Mouse (Mus musculus) kidney, adult 11 months (tissue): ENCODE measurements around the gene Ptk7.
A peak's percentile ranks its signal among the peaks of the same experiment; 100 is the strongest.

Experiments used
- DNase-seq: peaks from one replicate; pipeline ENCODE4 v3.0.0; 2022

Ptk7 gene

DNA sequence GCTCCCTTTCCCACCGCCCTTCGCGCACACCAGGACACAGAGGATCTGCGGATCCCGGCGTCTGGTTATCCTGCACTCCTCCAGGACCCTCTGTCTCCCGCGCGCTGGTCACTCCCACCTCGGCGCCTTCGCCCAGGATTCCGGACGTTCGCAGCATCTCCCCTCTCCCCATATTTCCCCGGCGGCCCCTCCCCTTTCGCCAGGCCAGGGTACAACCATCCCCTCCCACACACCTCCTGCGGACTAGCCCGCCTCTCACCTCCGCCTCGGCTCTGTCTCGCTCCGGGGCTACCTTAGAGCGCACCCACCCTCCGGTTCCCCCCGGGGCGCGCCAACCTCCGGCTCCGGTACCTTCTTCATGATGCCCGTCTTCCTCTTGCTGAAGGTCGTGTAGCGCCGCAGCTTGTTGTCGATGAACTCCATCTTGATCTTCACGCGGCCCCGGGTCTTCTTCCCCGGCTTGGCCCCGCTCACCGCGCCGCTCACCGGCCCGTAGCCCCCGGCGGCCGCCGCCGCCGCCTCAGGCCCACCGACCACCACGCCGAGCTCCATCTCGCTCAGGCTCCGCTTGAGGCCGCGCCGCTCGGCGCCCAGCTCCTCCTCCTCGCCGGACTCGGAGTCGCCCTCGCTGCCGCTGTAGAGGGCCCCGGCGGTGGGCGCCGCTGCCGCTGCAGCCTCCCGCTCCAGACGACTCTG lies 74.2 kb downstream of the Ptk7 start:
- peak; percentile 36 for DNase-seq

DNA sequence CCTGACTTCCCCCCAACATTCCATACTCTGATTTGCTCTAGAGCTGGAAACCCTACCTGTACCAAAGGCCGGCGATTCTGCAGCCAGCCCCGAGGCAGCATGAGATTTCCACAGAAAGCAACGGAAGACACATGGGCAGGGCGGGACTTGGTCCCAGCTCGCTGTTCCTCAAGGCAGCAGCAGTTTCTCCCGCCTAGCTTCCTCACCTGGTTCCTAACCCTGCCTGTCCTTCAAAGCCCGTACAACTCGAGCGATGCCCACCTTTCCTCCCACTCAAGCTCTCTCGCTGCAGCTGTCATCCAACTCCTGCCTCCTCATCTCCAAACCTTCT lies 74.7 kb downstream of the Ptk7 start:
- peak; percentile 32 for DNase-seq

DNA sequence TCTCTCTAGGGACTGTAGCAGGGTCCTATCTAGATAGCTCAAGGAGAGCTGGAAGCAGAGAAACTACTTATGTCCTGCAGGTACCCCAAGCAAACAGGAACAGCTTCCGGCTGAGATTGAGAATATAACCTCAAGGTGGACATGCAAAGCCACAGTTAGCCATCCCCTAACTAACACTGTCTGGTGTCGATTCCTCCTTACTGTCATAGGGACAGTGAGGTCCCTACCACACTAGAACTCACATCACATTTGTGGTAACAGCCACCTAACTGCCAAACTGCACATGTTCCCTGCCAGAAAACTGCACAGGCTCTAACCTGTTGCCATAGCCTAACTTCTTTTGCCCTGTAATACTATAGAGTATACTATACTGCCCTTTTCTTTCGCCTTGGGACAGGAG lies 75.4 kb downstream of the Ptk7 start:
- no peak for DNase-seq

DNA sequence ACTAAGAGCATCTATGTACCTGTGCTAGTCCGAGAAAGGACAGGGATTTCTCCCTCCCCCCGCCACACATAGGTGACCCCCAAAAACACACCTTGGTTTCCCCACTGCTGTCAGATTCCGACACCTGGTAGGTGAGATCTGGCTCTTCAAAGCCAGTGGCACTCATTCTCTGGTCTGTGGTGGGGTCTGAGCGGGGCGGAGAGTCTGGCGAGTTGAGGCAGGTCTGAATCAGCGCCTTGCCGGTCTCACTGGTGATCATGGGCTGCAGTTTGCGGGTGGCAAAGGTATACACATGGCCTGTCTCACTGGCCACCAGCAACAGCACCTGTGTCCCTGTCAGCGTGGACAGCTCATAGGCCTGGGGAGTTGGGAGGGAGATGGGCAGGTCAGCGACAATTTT lies 75.8 kb downstream of the Ptk7 start:
- no peak for DNase-seq

DNA sequence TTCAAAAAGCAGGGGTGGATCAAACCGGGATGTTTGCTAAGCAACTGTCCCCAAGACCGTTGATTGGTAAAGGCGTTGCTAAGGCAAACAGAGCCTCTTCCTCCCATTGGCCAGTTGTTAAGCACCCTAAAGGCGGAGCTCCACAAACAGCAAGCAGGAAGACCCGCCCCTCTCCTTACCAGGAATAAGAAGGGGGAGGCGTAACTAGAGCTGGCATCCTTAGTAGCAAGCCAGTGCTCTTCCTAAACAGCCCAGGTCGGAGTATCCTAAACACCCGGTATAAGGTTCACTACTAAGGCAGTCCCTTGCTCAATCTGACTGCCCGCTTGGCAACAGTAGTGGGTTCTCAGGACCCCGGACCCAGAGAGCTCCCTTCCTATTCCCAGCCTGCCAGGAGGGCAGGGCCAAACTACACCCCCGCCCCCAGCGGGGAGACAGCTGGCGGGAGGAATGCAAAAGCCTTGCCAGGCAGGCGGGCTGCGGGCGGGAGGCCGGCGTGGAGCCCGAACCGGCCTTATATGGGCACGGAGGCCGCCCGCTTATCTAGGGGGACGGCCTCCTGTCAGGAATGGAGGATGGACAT lies 76.4 kb downstream of the Ptk7 start:
- DNase-seq, result peak; percentile 96

DNA sequence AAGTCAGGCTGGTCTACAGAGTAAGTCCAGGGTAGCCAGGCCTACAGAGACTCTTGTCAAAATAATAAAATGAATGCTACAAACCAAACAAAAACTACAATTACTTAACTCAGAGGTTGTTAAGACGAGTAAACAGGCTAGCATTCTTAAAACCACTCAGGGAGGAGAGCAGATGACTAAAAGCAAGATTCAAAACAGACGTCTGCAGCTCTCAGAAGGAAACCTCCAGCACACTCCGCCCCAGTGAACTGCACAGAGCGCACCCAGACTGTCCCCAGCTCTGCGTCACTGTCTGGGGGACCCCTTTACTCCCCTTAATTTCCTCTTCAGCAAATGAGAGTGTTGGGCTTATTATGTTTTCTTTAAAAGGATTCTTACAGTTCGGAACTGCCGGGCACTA lies 77.2 kb downstream of the Ptk7 start:
- DNase-seq, result no peak

DNA sequence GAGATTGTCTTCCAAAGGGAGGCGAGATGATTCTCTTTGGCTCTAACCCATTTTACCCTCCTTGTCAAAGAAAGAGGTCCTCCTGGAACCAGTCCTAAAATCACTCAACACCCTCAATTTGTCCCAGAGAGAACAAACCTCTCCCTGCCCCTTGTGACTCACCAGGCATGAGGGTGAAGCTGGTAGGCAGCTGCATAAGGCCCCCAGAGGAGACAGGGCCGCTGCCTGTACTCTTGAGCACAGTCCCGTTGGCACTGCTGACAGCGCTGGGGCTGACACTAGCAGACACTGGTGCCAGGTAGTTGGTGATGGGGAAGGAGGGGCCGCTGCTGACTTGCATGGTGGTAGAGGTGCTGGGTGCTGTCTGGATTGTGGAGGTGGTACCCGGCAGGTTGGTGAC lies 77.9 kb downstream of the Ptk7 start:
- peak; percentile 17 for DNase-seq

DNA sequence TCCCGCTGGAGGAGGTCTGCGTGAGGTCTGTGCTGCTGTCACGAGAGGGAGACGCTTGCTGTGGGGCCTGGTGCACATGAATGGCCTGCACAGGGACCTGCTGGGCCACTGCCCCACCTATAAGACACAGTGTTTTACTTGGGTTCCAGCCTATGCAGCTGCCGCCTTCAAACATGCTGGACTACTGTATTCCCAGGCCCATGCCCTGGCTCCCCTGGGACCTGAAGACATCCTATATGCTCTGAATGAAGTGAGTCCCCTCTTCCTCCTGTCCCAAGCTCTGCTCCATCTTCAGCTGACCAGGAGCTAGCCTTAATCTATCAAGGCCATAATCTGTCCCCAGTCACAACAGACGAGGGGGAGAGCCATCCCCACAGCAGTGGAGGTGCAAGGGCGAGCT lies 78.4 kb downstream of the Ptk7 start:
- no peak for DNase-seq

DNA sequence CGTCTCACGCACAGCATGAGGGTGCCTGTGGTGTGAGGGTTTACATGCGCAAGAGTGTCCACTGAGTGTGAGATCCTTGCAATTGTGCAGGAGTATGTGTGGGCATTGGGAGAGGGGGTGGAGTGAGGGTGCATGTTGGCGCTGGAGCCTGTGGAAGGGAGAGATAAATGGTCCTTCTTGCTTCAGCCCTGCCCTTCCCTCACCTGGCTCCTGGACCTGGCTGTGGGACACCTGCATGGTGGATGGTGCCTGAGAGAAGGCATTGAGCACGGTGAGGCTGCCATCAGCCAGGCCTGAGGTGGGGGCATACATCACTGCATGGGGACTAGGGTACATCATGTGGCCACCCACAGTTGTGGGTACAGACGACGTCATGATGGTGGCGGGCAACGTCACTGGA lies 79.7 kb downstream of the Ptk7 start:
- no peak for DNase-seq

DNA sequence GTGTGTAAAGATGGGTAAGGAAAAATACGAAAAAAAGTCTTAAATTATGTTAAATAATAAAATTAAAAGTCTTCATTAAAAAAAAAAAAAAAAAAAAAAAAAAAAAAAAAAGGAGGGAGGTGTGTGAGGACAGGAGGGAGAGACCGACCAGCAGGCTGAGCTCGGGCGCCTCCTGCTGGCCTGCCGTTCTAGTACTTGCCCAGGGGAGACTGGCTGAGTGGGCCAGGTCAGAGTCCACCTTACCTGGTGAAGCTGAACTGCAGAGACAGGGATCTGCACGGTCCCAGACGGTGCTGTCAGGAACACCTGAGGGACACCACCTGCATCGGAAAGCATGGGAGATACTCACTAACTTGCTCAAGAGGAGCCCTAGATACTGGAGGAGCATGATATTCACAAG lies 80.1 kb downstream of the Ptk7 start:
- peak; percentile 84 for DNase-seq

DNA sequence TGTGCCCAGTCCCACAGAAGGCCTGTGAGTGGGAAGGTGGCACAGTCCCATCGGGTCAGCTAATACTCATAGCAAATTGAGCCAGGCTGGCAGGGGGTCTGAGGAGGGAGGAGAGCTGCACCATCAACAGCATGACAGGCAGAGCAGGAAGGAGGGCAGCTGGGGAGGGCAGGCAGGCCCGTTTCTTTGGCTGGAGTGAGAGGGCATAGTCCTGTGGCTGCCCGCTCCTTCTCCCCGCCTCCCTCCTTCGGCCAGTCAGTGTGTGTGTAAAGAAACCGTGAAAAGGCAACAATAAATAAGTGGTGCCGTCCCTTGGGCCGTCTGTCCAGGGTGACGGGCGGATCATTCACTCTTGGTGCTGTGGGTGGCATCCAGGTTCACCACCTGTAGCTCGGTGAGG lies 80.6 kb downstream of the Ptk7 start:
- peak; percentile 67 for DNase-seq

DNA sequence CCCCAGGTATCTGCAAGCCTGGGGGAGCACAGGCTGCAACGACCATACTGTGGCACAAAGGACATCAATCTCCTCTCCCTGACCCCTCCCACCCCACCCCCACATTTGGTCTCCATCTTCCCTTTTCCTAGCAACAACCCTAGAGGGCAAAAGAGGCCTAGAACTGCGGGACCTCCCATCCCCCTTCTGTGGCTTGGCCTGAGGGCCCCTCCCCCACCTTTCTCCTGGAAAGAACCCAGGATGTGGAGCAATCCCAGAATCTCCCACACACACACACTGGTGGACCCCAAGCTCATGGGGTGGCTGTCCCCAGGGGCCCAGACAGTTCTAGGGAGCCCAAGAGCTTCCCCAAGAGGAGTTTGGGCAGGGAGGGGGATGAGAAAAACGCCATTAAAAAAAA lies 81.4 kb downstream of the Ptk7 start:
- no peak for DNase-seq

DNA sequence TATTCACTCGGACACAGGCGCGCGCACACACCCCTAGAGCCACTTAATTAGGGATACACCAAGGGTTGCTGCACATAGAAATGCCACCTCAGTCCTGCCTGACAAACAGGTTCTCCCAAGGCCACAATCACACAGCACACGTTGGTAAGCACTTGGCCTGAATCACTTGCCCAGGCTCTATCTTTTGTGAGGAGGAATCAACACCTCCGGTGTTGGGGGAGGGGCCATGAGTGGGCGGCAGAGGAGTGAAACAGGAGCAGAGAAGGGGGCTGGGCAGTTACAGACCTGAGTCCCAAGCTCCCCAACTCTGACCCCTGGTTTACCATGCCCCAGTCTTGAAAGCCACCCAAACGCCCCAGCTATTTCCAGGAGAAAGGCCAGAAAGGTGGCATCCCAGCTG lies 82.3 kb downstream of the Ptk7 start:
- peak; percentile 34 for DNase-seq

DNA sequence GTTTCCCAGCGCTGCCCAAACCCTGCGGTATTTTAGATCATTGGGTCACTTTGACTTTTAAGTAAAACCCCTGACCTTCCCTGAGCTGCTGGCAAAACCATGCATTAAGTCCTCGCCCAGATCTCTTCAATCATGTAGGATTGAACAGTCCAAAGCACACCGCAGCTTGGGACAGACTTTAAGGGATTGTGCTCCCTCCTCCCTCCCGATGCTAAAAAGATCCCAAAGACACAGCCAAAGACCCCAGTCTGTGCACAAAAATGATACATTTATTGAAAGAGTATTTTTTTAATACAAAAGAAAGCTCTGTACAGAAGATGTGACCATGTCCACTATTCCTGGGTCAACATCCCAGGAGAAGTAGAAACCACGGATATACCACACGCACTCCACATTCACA lies 82.7 kb downstream of the Ptk7 start:
- no peak for DNase-seq

DNA sequence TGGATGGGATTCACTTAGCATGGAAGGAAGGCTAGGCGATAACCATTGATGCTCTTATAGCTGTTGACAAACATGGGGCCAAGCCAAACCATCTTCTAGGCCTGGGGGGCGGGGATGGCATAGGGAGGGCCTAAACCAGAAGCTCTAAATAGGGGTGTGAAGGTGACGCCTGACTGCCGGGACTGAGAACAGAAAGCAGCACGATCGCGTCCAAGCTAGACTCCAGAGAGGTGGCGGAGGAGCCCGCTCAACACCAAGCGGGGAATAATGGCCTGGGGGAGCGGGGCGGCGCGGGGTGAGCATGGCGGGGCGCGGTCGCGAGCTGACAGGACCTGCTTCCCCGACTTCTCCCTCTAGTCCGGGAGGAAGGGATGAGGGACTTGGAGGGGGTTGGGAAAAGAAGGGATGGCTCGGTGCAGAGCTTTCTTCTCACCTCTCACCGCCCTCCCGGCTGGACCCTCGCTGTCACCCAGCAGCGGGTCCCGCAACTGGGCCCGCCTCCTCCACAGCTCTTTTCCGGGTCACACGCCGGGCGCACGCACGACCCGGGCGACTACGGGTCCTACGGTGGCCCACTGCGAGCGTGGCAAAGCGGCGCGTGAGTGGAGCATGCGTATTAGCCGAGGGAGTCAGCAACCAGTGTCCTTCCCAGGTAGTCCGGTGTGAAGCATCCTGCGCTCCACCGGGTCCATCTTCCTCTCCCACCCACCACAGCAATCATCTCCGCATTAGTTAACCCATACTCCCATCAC lies 83.3 kb downstream of the Ptk7 start, which contains the start of gene Cul9:
Cul9 (minus strand) TSS at position 576 of the 752 bp plus-strand sequence.
- peak; percentile 84 for DNase-seq

DNA sequence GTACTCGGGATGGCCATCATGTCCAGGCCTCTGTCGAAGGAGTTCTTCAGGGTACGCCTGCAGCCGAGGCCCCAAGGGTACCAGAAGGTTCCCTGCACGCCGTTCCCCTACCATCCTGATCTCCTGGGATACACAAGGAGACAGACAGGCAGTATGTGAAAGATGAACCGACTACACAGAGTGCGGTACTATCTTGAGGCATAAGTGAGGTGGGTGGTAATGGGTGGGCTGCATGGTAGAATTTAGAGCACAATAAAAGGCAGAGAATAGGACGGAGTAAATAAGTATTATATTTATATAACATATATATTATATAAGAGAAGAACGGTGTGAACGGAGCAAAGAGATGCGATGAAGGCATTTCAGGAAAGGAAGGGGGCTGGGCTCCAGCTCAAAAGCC lies 85.6 kb downstream of the Ptk7 start:
- no peak for DNase-seq

DNA sequence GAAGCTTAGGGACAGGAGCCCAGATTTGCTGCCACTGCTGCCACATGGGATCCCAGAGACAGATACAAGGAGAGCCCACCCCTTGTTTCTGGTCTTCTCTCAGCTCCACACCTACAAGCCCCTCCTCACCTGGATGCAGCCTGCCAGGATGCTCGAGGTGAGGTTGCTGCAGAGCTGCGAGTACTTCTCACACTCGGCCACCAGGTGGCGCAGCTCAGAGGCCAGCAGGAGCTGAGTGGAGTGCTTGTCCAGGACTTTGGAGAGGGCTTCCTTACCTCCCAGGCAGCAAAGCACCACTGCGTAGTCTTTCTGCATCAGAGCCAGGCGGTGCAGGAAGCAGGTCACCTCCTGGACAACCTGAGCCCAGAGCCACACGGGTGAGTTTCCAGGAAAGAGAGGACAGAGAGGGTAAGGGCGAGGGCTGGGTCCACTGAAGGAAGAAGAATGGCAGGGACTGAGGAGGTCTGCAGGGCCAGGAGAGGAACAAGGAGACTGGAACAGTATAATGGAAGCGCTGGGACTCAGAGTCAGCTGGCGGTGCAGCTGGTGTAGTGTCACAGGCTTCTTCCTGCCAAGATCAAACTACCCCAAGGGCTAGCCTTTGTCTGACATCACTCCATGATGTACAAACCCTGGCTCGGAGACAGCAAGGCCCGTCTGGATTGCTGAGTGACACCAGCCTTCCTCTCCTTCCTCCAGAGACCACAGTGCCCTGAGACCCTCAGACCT lies 103.6 kb downstream of the Ptk7 start:
- peak; percentile 60 for DNase-seq

DNA sequence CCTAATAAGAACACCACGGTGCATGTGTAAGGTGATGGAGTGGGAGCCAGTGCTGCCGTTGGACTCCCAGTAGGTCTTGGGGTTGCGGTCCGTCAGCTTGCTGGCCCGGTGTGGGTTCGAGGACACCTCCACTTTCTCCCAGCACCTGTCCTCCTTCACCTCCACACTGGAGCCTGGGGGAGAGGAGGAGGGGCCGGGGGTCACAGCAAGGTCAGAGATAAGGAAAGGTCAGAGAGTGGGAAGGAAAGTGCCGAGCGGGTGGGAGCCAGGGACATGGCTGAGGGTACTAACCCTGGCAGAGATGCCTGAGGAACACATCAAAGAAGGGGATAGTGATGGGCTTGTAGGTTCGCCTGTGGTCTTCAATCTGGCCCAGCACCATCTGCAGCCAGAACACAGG lies 104.2 kb downstream of the Ptk7 start:
- DNase-seq, result no peak

DNA sequence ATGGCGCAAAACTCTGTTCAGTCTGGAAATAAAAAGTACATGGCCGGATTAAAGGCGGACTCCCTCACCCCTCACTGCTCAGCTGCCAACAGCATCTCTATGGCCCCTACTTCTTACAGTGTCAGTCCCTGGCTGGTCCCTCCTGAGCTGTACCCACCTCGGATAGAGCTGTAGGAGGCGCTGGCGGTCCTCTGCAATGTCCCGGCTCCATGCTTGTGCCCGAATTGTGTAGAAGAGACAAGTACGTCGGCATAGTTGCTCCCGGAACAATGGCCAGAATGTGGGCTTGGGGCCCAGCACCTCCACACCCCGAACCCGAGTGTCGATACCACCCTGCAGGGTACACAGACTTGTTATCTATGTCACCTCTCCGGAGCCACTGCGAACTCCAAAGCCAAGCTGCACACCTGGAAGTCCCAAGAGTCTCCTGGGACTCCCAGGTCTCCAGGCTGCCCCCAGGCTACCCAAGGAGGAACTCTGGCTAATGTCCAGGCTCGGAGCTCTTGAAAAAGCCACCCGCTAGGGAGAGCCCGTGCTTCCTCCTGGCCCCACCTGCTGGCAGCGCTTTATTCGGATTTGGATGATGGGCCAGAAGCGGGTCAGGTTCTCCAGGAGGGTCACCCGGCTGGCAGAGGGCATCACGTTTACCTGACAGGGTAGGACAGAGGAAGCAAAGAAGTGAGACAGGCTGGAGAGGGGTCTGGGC lies 107.2 kb downstream of the Ptk7 start:
- DNase-seq, result no peak

DNA sequence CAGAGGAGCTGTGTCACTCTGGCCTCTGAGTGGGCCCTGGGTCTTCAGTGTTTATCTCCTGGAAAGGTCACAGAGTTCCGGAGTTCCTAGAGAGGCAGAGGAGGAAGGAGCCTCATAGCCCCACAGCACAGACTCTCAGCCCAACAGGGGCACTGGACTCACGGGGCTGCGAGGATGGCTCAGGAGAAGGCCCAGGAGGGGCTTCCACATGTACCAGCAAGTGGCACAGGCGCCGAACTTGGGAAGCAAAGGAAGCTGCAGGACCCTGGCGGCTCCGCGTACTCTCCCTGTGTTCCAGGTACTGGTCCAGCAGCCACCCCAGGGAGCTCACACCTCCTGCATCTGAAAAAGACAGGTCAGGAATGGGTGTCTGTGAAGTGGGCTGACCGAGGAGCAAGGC lies 108.1 kb downstream of the Ptk7 start:
- DNase-seq, result no peak

DNA sequence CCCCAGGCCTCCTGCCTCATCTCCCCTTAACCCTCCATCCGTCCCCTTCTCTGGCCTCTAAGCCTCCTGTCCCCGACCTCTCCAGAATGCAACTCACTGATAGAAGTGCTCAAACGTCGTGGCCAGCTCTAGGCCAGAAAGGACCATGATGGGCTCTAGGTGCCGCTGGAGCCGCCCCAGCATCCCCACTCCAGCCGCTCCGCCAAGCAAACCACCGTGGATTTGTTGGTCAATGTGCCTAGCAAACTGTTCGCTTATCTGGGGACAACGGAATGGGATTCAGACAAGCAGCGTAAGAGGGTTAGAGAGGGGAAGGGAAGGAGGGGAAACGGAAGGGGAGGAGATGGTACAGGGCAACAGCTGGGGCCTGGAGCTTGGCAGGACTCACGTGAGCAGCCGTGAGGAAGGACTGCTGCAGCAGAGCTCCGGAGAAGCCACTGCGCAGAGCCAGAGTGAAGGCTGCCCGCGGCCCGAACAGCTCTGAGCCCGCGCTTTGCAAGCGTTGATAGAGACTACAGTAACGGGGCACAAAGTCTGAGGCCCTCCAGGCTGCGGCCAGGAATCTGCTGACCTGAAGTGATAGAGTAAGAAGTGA lies 108.8 kb downstream of the Ptk7 start:
- no peak for DNase-seq

DNA sequence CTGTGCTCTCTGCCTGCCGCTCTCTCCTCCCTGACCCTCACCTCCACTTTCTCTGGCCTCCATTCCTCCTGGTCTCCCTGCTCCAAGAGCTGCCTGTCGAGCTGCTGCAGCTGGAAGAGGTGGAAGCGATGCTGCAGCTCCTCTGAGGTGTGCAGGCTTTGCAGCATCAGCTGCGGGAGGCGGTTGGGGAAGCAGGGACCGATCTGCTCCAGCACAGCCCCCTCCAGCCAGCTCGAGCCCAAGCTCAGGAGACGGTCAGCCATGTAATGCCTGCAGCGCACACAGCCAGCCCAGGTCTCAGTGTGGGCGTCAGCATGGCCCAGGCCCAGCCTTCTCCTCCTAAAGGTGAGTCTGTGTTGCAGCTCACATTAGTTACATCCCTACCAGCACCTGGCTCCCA lies 109.3 kb downstream of the Ptk7 start:
- DNase-seq, result no peak
